Mouse (Mus musculus) lung, postnatal 0 days (tissue): ENCODE measurements around the gene Ptger4. TPM values are rescaled to one million over a fixed set of nuclear protein-coding genes. Genes with fewer than 3 reads are reported as not detected.

Experiments
- ATAC-seq: fragments of 200-750 bp; cut with Nextera tagmentation; 2 replicates; pipeline ENCODE4 v1.8.0; 2017; ENCODE audit warnings: moderate library complexity
- DNase-seq: peaks from one replicate; pipeline ENCODE4 v3.0.0-alpha.2; 2016; ENCODE audit warnings: low spot score
- H3K27ac ChIP-seq: fragments of 300-500 bp; sonication (generic); 2 replicates; pipeline ENCODE4 v1.5.1; 2014; ENCODE audit warnings: antibody characterized with exemption, mild to moderate bottlenecking, low read length, mixed read lengths
- H3K27me3 ChIP-seq: fragments of 300-500 bp; sonication (generic); replicated peaks from 2 replicates; pipeline ENCODE4 v1.6.1; 2014; ENCODE audit warnings: low read length, mixed read lengths; ENCODE audit not compliant: insufficient read depth
- H3K36me3 ChIP-seq: fragments of 300-500 bp; sonication (generic); 2 replicates; pipeline ENCODE4 v1.6.1; 2014; ENCODE audit warnings: low read length, mixed read lengths; ENCODE audit not compliant: insufficient read depth
- H3K4me1 ChIP-seq: fragments of 300-500 bp; sonication (generic); 2 replicates; pipeline ENCODE4 v1.6.1; 2014; ENCODE audit warnings: antibody characterized with exemption, low read depth, low read length, mixed read lengths; ENCODE audit not compliant: insufficient read depth
- H3K4me2 ChIP-seq: fragments of 300-500 bp; sonication (generic); replicated peaks from 2 replicates; pipeline ENCODE4 v1.6.1; 2014; ENCODE audit warnings: low read depth, mild to moderate bottlenecking, low read length, moderate library complexity, mixed read lengths
- H3K4me3 ChIP-seq: fragments of 300-500 bp; sonication (generic); 2 replicates; pipeline ENCODE4 v1.5.1; 2014; ENCODE audit warnings: low read depth, low read length
- H3K9ac ChIP-seq: fragments of 300-500 bp; sonication (generic); replicated peaks from 2 replicates; pipeline ENCODE4 v1.6.1; 2014; ENCODE audit warnings: low read depth, mild to moderate bottlenecking
- H3K9me3 ChIP-seq: fragments of 300-500 bp; sonication (generic); 2 replicates; pipeline ENCODE4 v1.6.1; 2016; ENCODE audit warnings: low read length, mixed read lengths
- CTCF ChIP-seq: IDR thresholded peaks from 2 replicates; pipeline ENCODE4 v1.5.1; 2016; ENCODE audit warnings: antibody characterized with exemption, mild to moderate bottlenecking
- EP300 ChIP-seq: IDR thresholded peaks from 2 replicates; pipeline ENCODE4 v1.6.1; 2016; ENCODE audit warnings: antibody characterized with exemption, mild to moderate bottlenecking, control low read depth
- WGBS: fragments of 180-500 bp; shearing (Covaris S2); extraction: QIAGEN DNeasy Blood & Tissue Kit; methylation state at CpG from one replicate; pipeline ENCODE4 v1.1.7; 2014; 5-methylcytosine and 5-hydroxymethylcytosine counted together
- polyA plus RNA-seq: library from polyadenylated mRNA; unstranded; fragments of >200 nt; fragmentation: Nextera tagmentation; extraction: Ambion mirVana; gene quantifications from 2 replicates; pipeline ENCODE4 v1.2.1, GENCODE M21; 2015

Gene Ptger4
- polyA plus RNA-seq, 1 experiment from 2014 or later, result 4.2 TPM

GRCm38 (mm10) chr15:5273981-5274380 lies 30.0 kb upstream of the Ptger4 start:
- TF ChIP-seq EP300, result no peak
- no peak for TF ChIP-seq CTCF
- ATAC-seq, result no peak
- H3K9ac ChIP-seq, result no peak overlapping the region
- H3K36me3 ChIP-seq, result no peaks in the 10 kb centered on the region
- H3K9me3 ChIP-seq, result no peaks in the 10 kb centered on the region
- no peaks in the 10 kb centered on the region for H3K4me1 ChIP-seq
- DNase-seq, result no peak
- no peaks in the 10 kb centered on the region for H3K27me3 ChIP-seq
- no peak overlapping the region for H3K4me3 ChIP-seq
- H3K27ac ChIP-seq, result no peak overlapping the region
- 80% methylated on average over 1 of the region's 1 CpGs for whole genome bisulfite sequencing
- no peak overlapping the region for H3K4me2 ChIP-seq

GRCm38 (mm10) chr15:5266095-5266494 lies 22.1 kb upstream of the Ptger4 start:
- no peak overlapping the region for H3K4me2 ChIP-seq
- 72% methylated on average over 3 of the region's 3 CpGs for WGBS
- H3K27me3 ChIP-seq, result no peaks in the 10 kb centered on the region
- no peaks in the 10 kb centered on the region for H3K36me3 ChIP-seq
- no peak overlapping the region for H3K9ac ChIP-seq
- no peak for DNase-seq
- H3K4me1 ChIP-seq, result no peaks in the 10 kb centered on the region
- no peak overlapping the region for H3K27ac ChIP-seq
- no peaks in the 10 kb centered on the region for H3K9me3 ChIP-seq
- TF ChIP-seq EP300 (no peak), CTCF (no peak)
- ATAC-seq, result no peak
- H3K4me3 ChIP-seq, result no peak overlapping the region

DNA sequence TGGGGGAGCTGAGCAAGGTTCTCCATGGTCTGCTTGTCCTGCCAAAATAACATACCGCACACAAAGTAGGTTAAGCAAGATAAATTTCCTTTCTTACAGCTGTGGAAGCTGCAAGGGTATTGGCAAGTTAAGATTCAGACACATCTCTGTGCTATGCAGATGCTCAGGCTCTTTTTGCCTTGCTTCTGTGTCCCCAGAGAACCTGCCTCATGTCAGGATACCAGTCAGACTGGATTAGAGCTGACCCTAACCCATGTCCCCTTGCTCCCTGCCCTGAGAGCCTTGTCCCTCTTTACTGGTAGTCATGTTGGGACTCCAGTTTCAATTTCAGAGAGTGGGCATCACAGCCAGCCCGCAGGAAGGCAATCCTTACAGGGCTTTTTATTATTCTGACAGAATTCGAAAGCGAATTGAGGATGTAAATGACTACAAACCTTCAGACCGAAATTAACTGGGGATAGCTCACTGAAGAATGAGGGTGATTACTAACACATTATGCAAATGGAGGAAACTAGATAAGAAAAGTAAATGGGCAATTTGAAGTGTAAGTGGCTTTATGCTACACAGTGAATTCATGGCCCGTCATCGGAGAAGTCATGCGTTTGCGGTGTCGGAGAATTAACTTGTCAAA lies 19.0 kb upstream of the Ptger4 start:
- TF ChIP-seq CTCF (no peak), EP300 (no peak)
- no peak overlapping the region for H3K27ac ChIP-seq
- no peak for ATAC-seq
- H3K9me3 ChIP-seq, result no peaks in the 10 kb centered on the region
- H3K4me2 ChIP-seq, result no peak overlapping the region
- DNase-seq, result no peak
- no peaks in the 10 kb centered on the region for H3K4me1 ChIP-seq
- H3K36me3 ChIP-seq, result no peaks in the 10 kb centered on the region
- H3K4me3 ChIP-seq, result no peak overlapping the region
- no peaks in the 10 kb centered on the region for H3K27me3 ChIP-seq
- no peak overlapping the region for H3K9ac ChIP-seq
- WGBS, result 74% methylated on average over 10 of the region's 10 CpGs

- no peak for TF ChIP-seq CTCF
- no peak for TF ChIP-seq EP300
- no peak overlapping the region for H3K9ac ChIP-seq
- H3K36me3 ChIP-seq, result no peaks in the 10 kb centered on the region
- no peak for ATAC-seq
- no peak overlapping the region for H3K27ac ChIP-seq
- no peak overlapping the region for H3K4me2 ChIP-seq
- H3K4me3 ChIP-seq, result no peak overlapping the region
- no peak for DNase-seq
- WGBS, result 84% methylated on average over 13 of the region's 13 CpGs
- H3K9me3 ChIP-seq, result no peaks in the 10 kb centered on the region
- H3K4me1 ChIP-seq, result no peaks in the 10 kb centered on the region
- H3K27me3 ChIP-seq, result no peaks in the 10 kb centered on the region
Observed at GRCm38 (mm10) chr15:5262095-5262667, 18.2 kb upstream of the Ptger4 start.

DNA sequence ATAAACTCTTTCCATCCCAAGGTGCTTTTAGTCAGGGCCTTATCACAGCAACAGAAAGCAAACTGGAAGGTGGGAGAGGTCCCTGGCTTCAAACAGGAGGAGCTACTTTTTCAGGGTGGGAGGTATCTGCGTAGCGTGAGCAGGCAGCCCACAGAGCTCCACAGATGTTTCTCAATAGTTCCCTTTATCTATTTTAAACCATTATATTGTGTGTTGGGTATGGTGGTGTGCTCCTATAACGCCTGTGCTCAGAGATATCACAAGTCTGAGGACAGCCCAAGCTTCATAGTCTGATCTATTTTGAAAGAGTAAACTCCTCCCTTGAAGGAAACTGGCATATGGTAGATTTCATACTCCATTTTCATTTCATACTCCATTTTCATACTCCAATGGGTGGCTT lies 17.0 kb upstream of the Ptger4 start:
- ATAC-seq (no peak), DNase-seq (no peak)
- H3K4me3 ChIP-seq, result no peak overlapping the region
- WGBS, result 74% methylated on average over 3 of the region's 3 CpGs
- H3K27ac ChIP-seq, result no peak overlapping the region
- no peak for TF ChIP-seq CTCF
- TF ChIP-seq EP300, result no peak
- H3K9ac ChIP-seq, result no peak overlapping the region
- H3K4me1 ChIP-seq, result no peaks in the 10 kb centered on the region
- H3K27me3 ChIP-seq, result no peaks in the 10 kb centered on the region
- H3K4me2 ChIP-seq, result no peak overlapping the region
- no peaks in the 10 kb centered on the region for H3K36me3 ChIP-seq
- H3K9me3 ChIP-seq, result no peaks in the 10 kb centered on the region

GRCm38 (mm10) chr15:5260183-5260582 lies 16.2 kb upstream of the Ptger4 start:
- Histone ChIP-seq H3K36me3 (no peaks in the 10 kb centered on the region), H3K9me3 (no peaks in the 10 kb centered on the region), H3K4me1 (no peaks in the 10 kb centered on the region), H3K4me3 (no peak overlapping the region), H3K27ac (no peak overlapping the region), H3K9ac (no peak overlapping the region), H3K4me2 (no peak overlapping the region), H3K27me3 (no peaks in the 10 kb centered on the region)
- ATAC-seq (no peak), DNase-seq (no peak)
- 69% methylated on average over 5 of the region's 5 CpGs for WGBS
- TF ChIP-seq CTCF, result no peak
